Mouse (Mus musculus): ENCODE measurements around the gene Myo1g.

Gene Myo1g

DNA sequence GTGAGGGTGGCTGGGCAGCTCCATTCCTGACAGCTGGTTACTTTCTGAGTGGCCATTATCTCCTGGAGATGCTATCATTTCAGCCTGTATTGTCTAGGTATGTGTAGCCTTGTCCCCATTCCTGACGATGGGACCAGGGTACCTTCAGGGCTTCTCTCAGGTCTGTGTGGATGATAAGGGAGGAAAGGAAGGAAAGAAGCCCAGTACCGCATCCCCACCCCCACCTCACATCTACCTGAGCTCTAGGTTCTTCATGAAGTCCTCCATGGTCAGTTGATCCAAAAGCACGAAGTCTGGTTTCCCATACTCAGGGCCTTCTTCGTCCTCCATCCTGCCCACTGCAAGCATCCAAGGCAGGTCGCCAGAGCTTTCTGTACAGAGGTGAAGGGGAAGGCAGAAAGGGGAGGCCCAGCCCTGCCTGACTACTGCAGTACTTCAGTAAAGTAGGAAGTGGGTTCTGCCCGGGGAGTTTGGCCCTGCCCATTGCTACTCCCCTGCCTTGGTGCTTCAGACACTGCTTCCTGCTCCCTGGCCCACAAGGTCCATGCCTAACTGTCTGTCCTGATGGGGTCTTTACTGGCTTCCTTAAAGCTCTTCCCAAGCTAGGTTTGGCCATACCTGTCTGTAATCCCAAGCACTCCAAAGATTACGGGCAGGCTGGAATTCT, at the start of gene Myo1g:
Gene Myo1g, minus strand, starts transcription at position 459 of the 667 bp plus-strand sequence.
- DNase-seq, result no peak

DNA sequence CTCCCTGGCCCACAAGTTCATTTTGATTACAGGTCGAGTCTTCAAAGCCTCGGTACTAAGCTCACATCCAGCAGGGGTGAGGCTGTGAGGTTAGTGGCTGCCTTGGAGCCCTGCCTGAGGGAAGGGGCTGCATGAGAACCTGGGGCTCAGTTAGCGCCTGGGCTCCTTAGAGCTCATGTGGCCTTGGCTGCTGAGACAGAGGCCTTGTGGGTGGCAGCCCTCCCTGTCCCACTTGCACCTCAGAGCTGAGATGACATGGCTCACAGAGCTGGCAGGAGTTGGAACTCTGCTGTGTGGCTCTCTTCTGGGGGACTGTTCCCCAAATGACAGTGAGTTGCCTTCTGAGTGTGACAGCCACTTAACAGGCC, 48.6 kb upstream of the Myo1g start:
- DNase-seq, result no peak

DNA sequence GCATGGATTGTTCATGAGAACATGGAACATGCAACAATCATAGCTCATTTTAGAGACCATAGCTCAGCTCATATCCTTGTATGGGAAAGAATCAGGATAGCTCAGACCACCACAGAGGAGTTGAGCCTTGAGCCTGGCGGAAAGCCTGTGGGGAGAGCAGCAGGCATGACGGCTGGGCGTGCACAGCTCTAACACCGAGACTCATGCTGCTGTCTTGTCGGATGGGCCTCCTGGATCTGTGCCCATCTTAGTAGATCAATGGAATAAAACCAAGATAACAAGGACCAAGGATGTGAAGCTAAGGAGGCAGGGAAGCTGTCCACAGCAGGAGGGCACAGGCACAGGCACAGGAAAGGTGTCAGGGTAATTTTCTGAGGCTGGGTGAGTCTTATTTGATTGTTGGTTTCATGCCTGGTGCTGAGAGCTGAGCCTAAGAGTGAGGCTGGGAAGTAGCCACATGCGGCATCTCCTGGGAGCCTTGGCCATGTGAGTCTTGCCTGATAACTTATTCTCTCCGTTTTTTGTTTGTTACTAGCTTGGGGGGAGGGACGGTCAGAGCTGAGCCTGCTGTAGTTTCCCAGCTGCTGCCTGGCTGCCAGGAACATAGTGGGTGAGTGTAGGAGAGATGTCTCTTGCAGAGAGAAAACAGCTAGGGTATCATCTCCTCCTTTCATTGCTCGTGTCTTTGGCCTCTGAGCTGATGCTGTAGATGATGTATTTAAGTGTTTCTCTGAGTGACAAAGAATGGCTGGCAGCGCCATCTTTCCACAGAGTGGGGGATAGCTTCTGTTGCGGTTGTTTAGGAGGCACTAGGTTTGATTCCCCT, 48.0 kb upstream of the Myo1g start:
- peak; percentile 55 for DNase-seq

DNA sequence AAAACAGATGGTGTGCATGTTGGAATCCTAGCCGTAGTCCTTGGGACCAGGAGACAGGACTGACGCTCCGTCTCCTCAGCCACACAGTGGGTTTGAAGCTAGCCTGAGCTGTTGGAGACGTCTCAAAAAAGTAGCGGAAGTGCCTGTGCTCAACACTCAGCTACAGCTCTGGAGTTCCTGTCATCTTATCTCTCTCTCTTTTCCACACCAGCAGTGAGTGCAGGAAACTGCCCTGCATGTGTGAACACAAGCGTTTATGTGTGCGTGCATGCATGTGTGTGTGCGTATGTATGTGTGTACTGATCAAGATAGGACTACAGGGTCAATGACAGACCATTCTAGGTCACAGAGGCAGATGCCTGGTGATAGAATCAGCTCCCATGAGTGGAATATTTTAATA, 47.2 kb upstream of the Myo1g start:
- DNase-seq, result no peak

DNA sequence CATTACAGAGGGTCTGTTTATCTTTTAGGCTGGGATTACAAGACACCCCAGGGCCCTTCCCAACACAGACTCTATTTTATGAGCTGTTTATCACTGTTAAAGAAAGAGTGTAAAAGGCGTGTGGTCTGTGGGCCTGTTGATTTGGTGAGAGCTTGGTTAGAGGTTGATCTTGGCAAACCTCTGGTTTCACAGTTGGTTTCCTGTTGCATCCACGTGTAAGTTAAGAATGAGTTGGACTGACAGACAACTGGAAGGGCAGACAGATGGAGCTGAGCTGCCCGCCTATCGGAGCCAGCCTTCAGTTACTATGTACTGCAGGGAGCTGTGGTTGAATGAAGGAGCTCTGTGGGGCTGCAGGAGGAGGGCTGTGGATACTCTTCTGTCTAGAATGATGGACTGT, 45.7 kb upstream of the Myo1g start:
- DNase-seq, result no peak

DNA sequence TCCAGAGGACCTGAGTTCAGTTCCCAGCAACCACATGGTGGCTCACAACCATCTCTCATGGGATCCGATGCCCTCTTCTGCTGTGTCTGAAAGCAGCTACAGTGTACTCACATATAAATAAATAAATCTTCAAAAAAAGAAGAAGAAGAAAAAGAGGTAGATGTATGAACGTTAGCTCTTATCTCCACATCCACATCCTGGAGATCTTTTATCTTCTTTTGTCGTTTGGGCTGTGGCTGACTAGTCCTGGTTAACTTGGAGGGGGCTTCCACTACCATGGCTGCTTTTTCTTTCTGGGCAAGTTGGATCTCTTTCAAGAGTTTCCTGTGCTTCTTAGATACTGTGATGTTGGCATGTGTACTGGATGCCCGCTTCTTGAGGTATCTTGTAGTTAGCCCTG, 42.4 kb upstream of the Myo1g start:
- DNase-seq, result no peak

DNA sequence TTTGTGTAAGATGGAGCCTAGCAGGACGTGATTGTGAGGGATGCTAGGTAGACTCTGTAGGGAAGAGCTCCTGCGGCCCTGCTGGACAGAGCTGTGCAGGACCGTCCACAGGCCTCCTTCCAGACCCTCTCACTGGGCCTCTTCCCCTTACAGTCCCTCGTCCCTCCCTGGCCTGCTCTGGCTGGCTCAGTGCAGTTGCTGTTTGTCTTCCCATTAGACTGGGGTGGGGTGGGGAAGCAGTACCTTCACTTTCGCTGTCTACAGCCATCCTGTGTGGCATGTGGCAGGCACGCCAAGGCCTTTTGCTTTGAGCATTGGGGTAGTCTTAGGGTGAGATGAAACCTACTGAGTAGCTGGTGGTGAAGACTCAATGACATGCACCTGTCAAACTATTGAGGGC, 41.6 kb upstream of the Myo1g start:
- no peak for DNase-seq

DNA sequence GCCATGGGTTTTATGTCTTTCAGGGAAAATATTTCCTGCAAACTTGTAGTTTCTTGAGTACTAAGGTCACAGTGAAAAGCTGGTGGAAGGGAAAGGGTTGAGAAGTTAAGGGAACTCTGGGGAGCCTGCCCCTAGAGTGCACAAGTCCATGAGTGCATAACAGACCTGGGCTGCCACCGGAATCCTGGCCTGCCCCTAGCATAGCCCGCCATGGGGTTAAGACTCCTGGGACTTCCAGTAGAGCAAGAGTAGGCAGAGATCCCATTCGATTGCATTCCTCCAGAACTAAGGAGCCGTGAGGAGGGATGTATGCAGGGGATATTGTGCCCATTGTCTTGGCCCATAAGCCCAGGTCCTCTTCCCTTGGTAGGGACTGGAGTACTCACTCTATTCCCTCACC, 40.7 kb upstream of the Myo1g start:
- DNase-seq, result no peak

DNA sequence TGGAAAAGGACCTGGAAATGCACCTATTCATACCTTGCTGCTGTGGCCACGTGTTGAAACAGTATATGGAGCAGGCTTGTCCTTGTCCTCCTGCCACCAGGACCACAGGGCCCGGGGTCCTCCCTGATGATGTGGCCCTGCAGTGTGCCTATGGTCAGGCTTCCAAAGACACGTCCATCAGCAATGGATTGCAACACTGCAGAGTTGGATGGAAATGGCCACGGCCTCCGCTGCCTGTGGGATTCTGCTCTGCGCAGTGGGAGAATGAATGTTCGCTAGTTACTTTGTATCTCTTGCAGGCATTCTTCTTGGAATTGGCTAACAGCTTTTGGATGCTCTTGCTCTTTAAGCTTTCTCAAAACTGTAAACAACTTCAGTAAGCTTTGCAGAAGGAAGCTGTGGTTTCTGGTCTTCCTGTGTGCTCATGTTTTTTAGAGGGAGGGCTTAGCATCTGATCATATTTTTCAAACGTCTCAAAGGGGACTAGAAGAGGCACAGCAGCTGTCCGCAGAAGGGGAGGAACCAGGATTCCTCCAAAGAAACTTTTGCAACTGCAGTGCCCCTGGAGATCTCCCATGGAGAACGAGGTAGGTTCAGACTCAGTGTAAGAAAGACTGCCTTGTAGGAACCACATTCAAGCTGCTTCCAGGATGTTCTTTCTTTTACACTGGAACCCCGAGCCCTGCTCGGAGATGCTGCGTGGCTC, 40.0 kb upstream of the Myo1g start:
- DNase-seq, result no peak

DNA sequence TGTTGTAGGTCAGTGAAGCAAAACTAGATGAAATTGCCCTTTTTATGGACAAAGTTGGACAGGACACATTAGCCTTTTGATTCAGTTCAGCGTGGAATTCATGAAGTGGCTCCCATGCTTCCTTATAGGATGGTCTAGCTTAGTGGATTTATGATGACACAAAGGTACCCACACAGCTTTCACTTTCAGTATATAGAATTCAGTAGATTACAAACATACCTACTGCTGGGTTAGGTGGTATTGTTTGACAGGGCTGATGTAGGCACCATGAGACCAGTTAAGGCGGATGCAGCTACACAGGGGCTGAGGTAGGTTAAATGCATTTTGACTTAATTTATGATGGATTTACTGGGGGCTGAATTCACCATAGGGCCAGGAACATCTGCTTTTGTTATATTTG, 39.2 kb upstream of the Myo1g start:
- DNase-seq, result no peak

DNA sequence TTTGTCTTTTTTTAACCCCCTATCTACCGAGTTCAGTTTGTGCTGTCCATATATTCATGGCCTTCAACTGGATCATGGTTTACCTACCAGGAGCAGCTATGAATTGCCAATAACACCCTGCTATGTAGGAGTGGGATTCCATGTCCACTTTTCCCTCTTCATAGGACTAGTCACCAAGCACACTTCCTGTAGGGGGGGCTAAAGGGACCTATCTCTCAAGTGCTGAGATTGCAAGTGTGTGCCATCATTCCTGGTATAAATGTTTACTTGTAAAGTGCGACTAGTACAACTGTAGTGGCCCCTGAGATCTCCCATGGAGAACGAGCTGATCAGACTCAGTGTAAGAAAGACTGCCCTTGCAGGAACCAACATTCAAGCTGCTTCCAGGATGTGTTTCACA, 37.5 kb upstream of the Myo1g start:
- DNase-seq, result no peak

DNA sequence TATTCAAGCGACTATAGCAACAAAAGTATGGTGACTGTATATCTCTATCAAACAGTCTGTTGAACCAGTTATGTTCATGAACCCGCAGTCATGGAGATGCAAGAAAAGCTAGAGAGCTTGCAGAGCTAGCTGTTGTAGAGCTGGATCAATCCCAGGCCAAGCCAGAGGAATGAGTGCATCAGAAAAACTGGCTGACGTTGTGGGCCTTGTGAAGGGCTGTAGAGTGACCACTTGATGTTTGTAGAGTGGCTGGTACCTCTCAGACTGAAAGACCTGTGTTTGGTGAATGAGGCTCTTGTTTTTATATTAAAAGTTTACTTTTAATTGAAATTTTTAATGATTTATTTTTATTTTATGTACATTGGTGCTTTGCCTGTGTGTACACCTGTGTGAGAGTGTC, 29.4 kb upstream of the Myo1g start:
- no peak for DNase-seq

DNA sequence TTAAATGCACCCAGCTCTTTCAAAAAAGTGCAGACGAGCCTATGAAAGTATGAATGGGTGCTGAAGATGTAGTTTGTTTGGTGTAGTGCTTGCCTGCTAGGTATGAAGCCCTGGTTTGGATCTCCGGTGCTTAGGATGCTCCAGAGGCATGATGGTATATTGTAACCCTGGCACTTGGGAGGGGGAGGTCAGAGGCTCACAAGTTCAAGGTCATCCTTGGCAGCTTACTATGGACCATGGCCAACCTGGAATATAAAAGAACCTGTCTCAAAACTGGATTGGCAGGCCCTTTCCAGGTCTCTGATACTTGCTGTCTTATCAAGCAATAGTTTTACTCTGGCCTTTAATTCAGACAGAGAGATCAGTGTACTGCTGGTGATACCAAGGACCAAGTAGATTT, 29.0 kb upstream of the Myo1g start:
- no peak for DNase-seq

DNA sequence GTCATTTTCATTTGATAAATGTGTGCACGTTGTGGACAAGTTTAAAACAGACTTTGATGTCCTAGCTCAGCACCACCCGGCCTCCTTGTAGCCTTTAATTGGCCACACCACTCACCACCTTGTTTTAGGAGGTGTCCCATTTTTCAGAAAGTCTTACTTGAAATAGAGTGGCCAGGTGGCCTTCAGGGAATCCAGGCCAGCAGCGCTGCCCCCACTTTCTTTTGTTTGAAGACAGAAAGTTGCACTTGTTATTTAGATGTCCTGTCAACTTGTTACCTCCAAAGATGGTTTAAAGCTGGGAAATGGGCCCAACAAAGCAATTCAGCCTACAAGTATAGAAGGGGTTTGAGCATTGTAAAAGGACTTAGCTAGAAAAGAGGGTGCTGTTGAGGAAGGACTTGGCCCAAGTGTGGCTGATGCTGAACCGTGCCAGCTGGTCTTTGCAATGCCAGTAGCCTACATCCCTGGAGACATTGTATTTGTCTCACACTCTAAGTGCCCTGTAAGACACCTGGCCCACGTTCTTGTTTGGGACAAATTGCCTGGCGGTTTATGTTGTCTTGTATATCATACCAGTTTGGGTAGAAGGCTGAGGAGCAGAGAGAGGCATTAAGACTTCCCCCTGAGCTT, 27.0 kb upstream of the Myo1g start:
- no peak for DNase-seq

DNA sequence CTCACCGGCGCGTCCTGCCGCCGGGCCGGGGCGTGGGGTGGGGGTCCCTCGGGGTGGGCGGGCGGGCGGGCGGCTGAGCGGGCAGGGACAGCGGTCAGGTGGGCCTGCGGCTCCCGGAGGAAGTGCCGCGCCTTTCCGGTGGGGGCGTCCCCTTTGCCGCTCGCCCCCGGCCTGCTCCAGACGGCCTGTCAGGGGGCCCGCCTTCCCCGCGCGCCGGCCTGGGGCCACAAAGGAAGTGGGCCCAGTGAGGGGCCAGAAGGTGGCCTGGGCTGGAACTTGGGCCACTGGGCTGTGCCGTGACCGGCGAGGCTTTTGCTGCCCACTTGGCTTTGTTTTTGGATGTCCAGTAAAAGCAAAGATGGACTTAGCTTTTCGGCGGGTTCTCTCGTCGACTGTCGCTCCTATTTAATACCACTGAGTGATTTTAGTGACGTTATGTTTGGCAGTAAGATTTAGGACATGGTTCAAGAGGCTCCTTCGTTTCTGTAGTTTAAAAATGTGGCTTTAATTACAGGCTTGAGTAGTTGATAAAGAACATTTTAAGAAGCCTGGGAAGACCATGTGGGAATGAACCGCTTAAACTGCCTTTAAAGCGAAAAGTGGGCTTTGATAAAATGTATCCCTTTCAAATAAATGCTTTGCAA, 26.4 kb upstream of the Myo1g start:
- peak; percentile 69 for DNase-seq

DNA sequence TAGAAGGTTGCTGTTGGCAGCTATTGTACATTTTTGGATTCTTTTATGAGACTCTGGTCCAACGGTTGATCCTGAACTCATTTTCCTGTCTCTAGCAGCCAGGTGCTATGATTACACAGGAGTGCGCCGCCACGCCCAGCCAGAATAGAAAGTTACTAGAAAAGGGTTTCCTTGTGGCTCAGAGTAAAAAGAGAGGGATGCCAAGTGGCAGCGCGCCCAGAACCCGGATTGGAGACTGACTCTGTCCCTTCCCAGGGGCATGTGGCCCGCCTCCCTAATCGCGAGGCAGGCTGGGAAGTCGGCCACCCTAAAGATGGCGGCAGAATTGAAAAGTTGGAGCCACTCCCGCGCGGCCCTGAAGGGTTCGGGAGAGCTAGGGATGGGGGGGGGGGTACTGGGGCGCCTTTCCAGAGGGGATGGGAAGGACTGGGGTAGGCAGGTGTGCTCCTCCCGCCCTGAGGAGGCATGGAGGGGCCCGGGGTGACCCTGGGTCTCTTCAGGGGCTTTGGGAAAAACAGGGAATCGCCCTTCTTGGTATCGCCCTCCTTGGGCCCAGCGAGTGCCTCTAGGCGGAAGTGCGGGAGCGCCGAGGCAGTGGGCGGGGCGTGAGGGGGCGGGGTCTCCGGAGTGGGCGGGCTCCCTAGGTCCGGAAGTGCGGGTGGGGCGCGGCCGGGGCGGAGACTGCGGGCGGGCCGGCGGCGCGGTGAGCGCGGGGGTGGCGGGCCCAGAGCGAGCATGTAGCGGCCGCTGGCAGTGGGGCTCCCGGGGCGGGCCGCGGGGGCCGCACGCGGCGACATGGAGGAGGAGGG, 25.6 kb upstream of the Myo1g start, which contains the start of gene Ccm2:
Gene Ccm2, plus strand, starts transcription at position 683 of the 809 bp plus-strand sequence.
- peak; percentile 97 for DNase-seq

DNA sequence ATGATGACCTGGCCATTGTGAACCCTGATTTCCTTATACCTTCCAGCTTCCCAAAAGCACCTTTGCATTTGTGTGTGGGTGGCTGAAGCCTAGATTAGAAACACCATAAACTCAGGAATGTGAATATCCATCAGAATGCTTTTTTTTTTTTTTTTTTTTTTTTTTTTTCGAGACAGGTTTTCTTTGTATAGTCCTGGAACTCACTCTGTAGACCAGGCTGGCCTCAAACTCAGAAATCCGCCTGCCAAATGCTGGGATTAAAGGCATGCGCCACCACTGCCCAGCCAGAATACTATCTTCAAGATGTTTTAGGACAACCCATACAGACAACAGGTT, 25.1 kb upstream of the Myo1g start:
- no peak for DNase-seq

DNA sequence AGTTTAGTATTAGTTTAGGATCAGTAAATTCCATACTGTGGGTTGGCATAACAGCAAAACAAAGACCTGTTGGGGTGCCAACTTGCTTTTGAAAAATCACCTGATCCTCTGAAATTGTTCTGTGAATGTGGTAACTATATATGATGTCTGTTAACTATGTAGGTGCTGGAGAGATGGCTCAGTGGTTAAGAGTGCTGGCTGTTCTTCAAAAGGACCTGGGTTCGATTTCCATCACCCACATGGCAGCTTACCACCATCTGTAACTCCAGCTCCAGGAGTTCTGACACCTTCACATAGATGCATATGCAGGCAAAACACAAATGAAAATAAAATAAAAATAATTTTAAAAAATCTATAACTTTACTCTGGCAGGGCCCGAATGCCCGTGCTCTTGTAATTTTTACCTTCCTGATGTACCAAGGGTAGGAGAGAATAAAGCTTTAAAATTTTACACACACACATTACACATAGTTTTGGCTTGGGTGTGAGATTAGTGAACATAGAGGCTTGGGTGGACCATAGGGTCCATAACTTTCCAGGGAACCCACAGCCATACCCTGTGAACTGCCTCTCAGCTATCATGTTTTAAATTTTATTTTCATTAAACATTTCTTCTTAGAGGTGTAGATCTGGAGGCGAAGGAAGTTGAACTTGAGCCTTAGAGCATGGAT, 24.6 kb upstream of the Myo1g start:
- DNase-seq, result no peak

DNA sequence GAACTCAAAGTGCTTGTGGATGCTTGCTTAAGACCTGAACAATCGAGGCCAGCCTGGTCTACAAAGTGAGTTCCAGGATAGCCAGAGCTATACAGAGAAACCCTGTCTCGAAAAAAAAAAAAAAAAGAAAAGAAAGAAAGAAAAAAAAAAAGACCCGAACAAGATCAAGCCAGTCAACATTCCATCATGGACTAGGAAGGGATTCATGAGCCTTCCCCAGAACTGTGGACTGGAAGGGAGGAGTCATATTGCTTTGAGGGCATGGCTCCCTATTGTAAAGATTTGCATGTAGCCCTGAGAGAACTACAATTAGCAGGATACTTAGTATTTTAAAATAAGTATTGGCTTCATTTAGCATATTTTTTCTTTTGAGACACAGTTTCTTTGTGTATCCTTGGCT, 23.9 kb upstream of the Myo1g start:
- no peak for DNase-seq

DNA sequence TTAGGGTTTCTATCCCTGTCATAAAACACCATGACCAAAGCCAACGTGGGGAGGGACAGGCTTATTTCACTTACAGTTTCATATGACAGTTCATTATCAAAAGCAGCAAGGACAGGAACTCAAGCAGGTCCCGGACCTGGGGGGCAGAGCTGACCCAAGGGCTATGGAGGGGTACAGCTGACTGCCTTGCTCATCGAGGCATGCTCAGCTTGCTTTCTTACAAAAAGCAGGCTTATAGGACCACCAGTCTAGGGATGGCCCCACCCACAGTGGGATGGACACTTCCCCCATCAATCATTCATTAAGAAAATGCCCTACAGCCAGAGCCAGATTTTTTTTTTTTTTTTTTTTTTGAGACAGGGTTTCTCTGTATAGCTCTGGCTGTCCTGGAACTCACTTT, 10.0 kb upstream of the Myo1g start:
- DNase-seq, result no peak

DNA sequence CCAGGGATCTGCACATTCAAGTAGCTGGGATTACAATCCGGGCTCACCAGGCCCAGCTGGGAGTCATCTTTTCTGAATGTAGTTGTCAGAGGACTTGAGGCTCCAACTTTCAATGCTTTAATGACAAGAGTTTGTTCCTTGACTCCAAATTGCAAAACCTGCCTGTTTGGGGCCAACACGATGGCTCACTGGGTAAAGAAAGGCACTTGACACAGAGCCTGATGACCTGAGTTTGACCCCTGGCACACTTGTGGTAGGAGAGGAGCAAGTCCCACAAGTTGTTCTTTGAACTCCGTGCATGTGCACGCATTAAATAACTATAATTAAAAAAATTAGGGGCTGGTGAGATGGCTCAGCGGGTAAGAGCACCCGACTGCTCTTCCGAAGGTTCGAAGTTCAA, 9.2 kb upstream of the Myo1g start:
- DNase-seq, result no peak

Data from retina, postnatal 1 day (tissue).